Mouse (Mus musculus) stomach, embryonic 16.5 days (tissue): Measurements from ENCODE around the gene Pet100. TPM values are rescaled to one million over a fixed set of nuclear protein-coding genes. Genes with fewer than 3 reads are reported as not detected.

ENCODE experiments used
- ATAC-seq: fragments of 200-750 bp; cut with Nextera tagmentation; 2 replicates; pipeline ENCODE4 v1.8.0; 2017; ENCODE audit warnings: moderate number of reproducible peaks, moderate TSS enrichment; ENCODE audit not compliant: insufficient read depth, low FRiP score
- H3K27ac ChIP-seq: fragments of 300-500 bp; sonication (generic); 2 replicates; pipeline ENCODE4 v1.5.1; 2014; ENCODE audit warnings: low read length
- H3K27me3 ChIP-seq: fragments of 300-500 bp; sonication (generic); 2 replicates; pipeline ENCODE4 v1.6.1; 2014; ENCODE audit warnings: low read length, control low read depth, mixed read lengths; ENCODE audit not compliant: control insufficient read depth, insufficient read depth
- H3K36me3 ChIP-seq: fragments of 300-500 bp; sonication (generic); 2 replicates; pipeline ENCODE4 v1.6.1; 2014; ENCODE audit warnings: low read length; ENCODE audit not compliant: control insufficient read depth, insufficient read depth
- H3K4me1 ChIP-seq: fragments of 300-500 bp; sonication (generic); 2 replicates; pipeline ENCODE4 v1.6.1; 2014; ENCODE audit warnings: low read length, control low read depth, mixed read lengths; ENCODE audit not compliant: control insufficient read depth, insufficient read depth
- H3K4me2 ChIP-seq: fragments of 300-500 bp; sonication (generic); 2 replicates; pipeline ENCODE4 v1.6.1; 2014; ENCODE audit warnings: low read depth, low read length, mixed read lengths
- H3K4me3 ChIP-seq: fragments of 300-500 bp; sonication (generic); replicated peaks from 2 replicates; pipeline ENCODE4 v1.5.1; 2014; ENCODE audit warnings: mild to moderate bottlenecking, low read length
- H3K9ac ChIP-seq: fragments of 300-500 bp; sonication (generic); 2 replicates; pipeline ENCODE4 v1.6.1; 2014; ENCODE audit warnings: low read length
- H3K9me3 ChIP-seq: fragments of 300-500 bp; sonication (generic); replicated peaks from 2 replicates; pipeline ENCODE4 v1.6.1; 2016; ENCODE audit warnings: low read length, control low read depth; ENCODE audit not compliant: control insufficient read depth
- WGBS: fragments of 180-500 bp; shearing (Covaris S2); extraction: QIAGEN DNeasy Blood & Tissue Kit; methylation state at CpG from one replicate; pipeline ENCODE4 v1.1.7; 2014; 5-methylcytosine and 5-hydroxymethylcytosine counted together
- polyA plus RNA-seq: library from polyadenylated mRNA; unstranded; fragments of >200 nt; fragmentation: Nextera tagmentation; extraction: Ambion mirVana; gene quantifications from 2 replicates; pipeline ENCODE4 v1.2.1, GENCODE M21; 2015

Gene Pet100
- polyA plus RNA-seq, 1 experiment from 2014 or later: 106 TPM

DNA sequence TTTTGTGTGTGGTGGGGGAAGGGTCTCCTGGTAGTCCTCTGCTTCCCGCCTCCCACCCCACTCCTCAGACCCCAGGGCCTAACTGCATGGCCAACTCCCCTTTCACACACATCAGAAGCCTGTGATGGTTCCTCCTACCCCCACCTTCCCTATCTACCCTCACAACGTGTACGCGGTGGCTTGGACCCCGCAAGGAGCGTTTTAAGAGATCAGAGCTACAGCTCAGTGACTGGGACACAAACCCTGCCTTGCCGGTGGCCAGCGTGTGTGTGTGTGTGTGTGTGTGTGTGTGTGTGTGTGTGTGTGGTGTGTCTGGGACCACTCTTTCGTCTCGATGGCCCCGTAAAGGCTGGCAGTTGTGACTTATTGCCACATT is 33.1 kb upstream of the Pet100 start:
- Histone ChIP-seq H3K4me1 (0 out of 2 replicates have a peak, but pooled peaks cover 3% of the 10 kb centered on the region), H3K4me2 (peak overlapping the region; percentile 87), H3K9ac (peak overlapping the region; percentile 74), H3K36me3 (no peaks in the 10 kb centered on the region), H3K4me3 (peak overlapping the region; percentile 75), H3K27me3 (no peaks in the 10 kb centered on the region), H3K9me3 (no peaks in the 10 kb centered on the region), H3K27ac (peak overlapping the region; percentile 91)
- WGBS: 5% methylated on average over 11 of the region's 11 CpGs
- peak; percentile 24; the same call in 1 of the 2 replicates for ATAC-seq

GRCm38 (mm10) chr8:3593470-3593869 is 27.9 kb upstream of the Pet100 start:
- no peak for ATAC-seq
- H3K9me3 ChIP-seq: no peaks in the 10 kb centered on the region
- H3K4me2 ChIP-seq: no peak overlapping the region
- H3K36me3 ChIP-seq: no peaks in the 10 kb centered on the region
- no peak overlapping the region for H3K9ac ChIP-seq
- no peak overlapping the region for H3K27ac ChIP-seq
- WGBS: 54% methylated on average over 3 of the region's 3 CpGs
- no peaks in the 10 kb centered on the region for H3K27me3 ChIP-seq
- no peaks in the 10 kb centered on the region for H3K4me1 ChIP-seq
- H3K4me3 ChIP-seq: no peak overlapping the region

- Histone ChIP-seq H3K27ac (no peak overlapping the region), H3K4me1 (no peaks in the 10 kb centered on the region), H3K27me3 (no peaks in the 10 kb centered on the region), H3K4me3 (no peak overlapping the region), H3K9me3 (no peaks in the 10 kb centered on the region), H3K4me2 (no peak overlapping the region), H3K9ac (no peak overlapping the region), H3K36me3 (no peaks in the 10 kb centered on the region)
- WGBS: 86% methylated on average over 2 of the region's 2 CpGs
- no peak for ATAC-seq
These were observed 26.9 kb upstream of the Pet100 start for GRCm38 (mm10) chr8:3594466-3594865.

- Histone ChIP-seq H3K4me2 (no peak overlapping the region), H3K9me3 (no peaks in the 10 kb centered on the region), H3K27ac (no peak overlapping the region), H3K36me3 (no peaks in the 10 kb centered on the region), H3K4me3 (no peak overlapping the region), H3K27me3 (no peaks in the 10 kb centered on the region), H3K9ac (no peak overlapping the region), H3K4me1 (no peaks in the 10 kb centered on the region)
- no peak for ATAC-seq
- 76% methylated on average over 3 of the region's 3 CpGs for WGBS
These were observed 23.3 kb upstream of the Pet100 start for GRCm38 (mm10) chr8:3598054-3598453.

- no peak overlapping the region for H3K4me3 ChIP-seq
- 79% methylated on average over 1 of the region's 1 CpGs for WGBS
- ATAC-seq: no peak
- H3K9me3 ChIP-seq: no peaks in the 10 kb centered on the region
- H3K27ac ChIP-seq: no peak overlapping the region
- H3K4me1 ChIP-seq: no peaks in the 10 kb centered on the region
- no peak overlapping the region for H3K4me2 ChIP-seq
- no peaks in the 10 kb centered on the region for H3K27me3 ChIP-seq
- H3K9ac ChIP-seq: no peak overlapping the region
- no peaks in the 10 kb centered on the region for H3K36me3 ChIP-seq
These were observed 22.1 kb upstream of the Pet100 start for GRCm38 (mm10) chr8:3599219-3599618.

GRCm38 (mm10) chr8:3600401-3600800 is 20.9 kb upstream of the Pet100 start:
- Histone ChIP-seq H3K9me3 (no peaks in the 10 kb centered on the region), H3K36me3 (no peaks in the 10 kb centered on the region), H3K27ac (no peak overlapping the region), H3K4me2 (no peak overlapping the region), H3K4me1 (no peaks in the 10 kb centered on the region), H3K4me3 (no peak overlapping the region), H3K9ac (no peak overlapping the region), H3K27me3 (no peaks in the 10 kb centered on the region)
- no peak for ATAC-seq
- 84% methylated on average over 6 of the region's 6 CpGs for WGBS

DNA sequence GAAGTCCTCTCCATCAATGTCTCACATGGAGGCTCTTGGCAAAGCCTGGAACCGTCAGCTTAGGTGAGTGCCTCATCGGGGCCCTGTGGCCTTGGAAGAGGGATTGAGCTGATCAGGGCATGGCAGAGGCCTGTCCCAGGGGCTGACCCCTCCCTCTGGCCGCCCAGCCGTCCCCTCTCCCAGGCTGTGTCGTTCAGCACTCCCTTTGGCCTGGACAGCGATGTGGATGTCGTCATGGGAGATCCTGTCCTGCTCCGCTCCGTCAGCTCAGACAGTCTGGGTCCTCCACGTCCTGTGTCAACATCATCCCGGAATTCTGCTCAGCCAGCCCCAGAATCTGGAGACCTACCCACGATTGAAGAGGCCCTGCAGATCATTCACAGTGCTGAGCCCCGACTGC is 17.9 kb upstream of the Pet100 start:
- no peak overlapping the region for H3K27ac ChIP-seq
- H3K27me3 ChIP-seq: no peaks in the 10 kb centered on the region
- H3K36me3 ChIP-seq: peaks cover 1% of the 10 kb centered on the region; the same call in 1 of the 2 replicates
- H3K4me3 ChIP-seq: no peak overlapping the region
- no peaks in the 10 kb centered on the region for H3K9me3 ChIP-seq
- ATAC-seq: no peak
- H3K4me1 ChIP-seq: no peaks in the 10 kb centered on the region
- 67% methylated on average over 13 of the region's 13 CpGs for WGBS
- H3K4me2 ChIP-seq: no peak overlapping the region
- no peak overlapping the region for H3K9ac ChIP-seq

- Histone ChIP-seq H3K36me3 (peaks cover 11% of the 10 kb centered on the region), H3K4me3 (no peak overlapping the region), H3K9ac (no peak overlapping the region), H3K27ac (no peak overlapping the region), H3K4me2 (no peak overlapping the region), H3K9me3 (no peaks in the 10 kb centered on the region), H3K27me3 (no peaks in the 10 kb centered on the region), H3K4me1 (no peaks in the 10 kb centered on the region)
- peak; percentile 38; the same call in 1 of the 2 replicates for ATAC-seq
- WGBS: 66% methylated on average over 16 of the region's 16 CpGs
These were observed 14.8 kb upstream of the Pet100 start for GRCm38 (mm10) chr8:3606593-3606992.

DNA sequence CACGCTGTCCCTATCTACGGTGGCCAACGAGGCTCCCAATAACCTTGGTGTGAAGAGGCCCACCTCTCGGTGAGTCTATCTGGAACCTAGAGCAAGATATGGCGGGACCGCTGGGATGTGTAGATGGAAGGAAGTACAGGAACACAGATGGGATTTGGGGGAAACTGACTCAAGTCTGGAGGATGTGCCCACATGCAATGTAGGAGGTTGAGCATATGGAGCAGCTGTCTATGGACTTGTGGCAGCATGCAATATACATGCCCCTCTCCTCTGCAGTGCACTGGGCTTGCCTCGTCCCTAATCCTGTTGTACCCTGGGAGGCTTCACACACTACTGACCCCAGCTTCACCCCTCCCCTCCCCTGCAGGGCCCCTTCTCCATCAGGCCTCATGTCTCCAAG is 13.5 kb upstream of the Pet100 start:
- Histone ChIP-seq H3K27ac (no peak overlapping the region), H3K4me3 (no peak overlapping the region), H3K9ac (no peak overlapping the region), H3K36me3 (peaks cover 11% of the 10 kb centered on the region), H3K4me2 (no peak overlapping the region), H3K27me3 (no peaks in the 10 kb centered on the region), H3K9me3 (no peaks in the 10 kb centered on the region), H3K4me1 (no peaks in the 10 kb centered on the region)
- ATAC-seq: no peak
- 83% methylated on average over 6 of the region's 7 CpGs for WGBS
